Mouse (Mus musculus) hindbrain, embryonic 12.5 days (tissue): ENCODE results near the gene Spen. TPM values are rescaled to one million over a fixed set of nuclear protein-coding genes. Genes with fewer than 3 reads are reported as not detected.

Source experiments
- ATAC-seq: fragments of 200-750 bp; cut with Nextera tagmentation; 2 replicates; pipeline ENCODE4 v1.8.0; 2017; ENCODE audit warnings: moderate TSS enrichment; ENCODE audit not compliant: low FRiP score
- H3K27ac ChIP-seq: fragments of 300-500 bp; sonication (generic); 2 replicates; pipeline ENCODE4 v1.5.1; 2016; ENCODE audit warnings: mild to moderate bottlenecking
- H3K27me3 ChIP-seq: fragments of 300-500 bp; sonication (generic); 2 replicates; pipeline ENCODE4 v1.6.1; 2016; ENCODE audit warnings: mild to moderate bottlenecking
- H3K36me3 ChIP-seq: fragments of 300-500 bp; sonication (generic); 2 replicates; pipeline ENCODE4 v1.6.1; 2016; ENCODE audit warnings: mild to moderate bottlenecking
- H3K4me1 ChIP-seq: fragments of 300-500 bp; sonication (generic); 2 replicates; pipeline ENCODE4 v1.6.1; 2016
- H3K4me2 ChIP-seq: fragments of 300-500 bp; sonication (generic); replicated peaks from 2 replicates; pipeline ENCODE4 v1.6.1; 2016; ENCODE audit warnings: mild to moderate bottlenecking
- H3K4me3 ChIP-seq: fragments of 300-500 bp; sonication (generic); 2 replicates; pipeline ENCODE4 v1.5.1; 2016; ENCODE audit warnings: mild to moderate bottlenecking
- H3K9ac ChIP-seq: fragments of 300-500 bp; sonication (generic); 2 replicates; pipeline ENCODE4 v1.6.1; 2016; ENCODE audit warnings: mild to moderate bottlenecking, moderate library complexity
- H3K9me3 ChIP-seq: fragments of 300-500 bp; sonication (generic); replicated peaks from 2 replicates; pipeline ENCODE4 v1.6.1; 2016; ENCODE audit warnings: mild to moderate bottlenecking
- WGBS: fragments of 180-500 bp; shearing (Covaris S2); methylation state at CpG from one replicate; pipeline ENCODE4 v1.1.7; 2016; 5-methylcytosine and 5-hydroxymethylcytosine counted together
- polyA plus RNA-seq: library from polyadenylated mRNA; unstranded; fragments of >200 nt; fragmentation: Nextera tagmentation; extraction: Ambion mirVana; gene quantifications from 2 replicates; pipeline ENCODE4 v1.2.1, GENCODE M21; 2016

Gene Spen
- polyA plus RNA-seq, 1 experiment from 2014 or later = 21.7 TPM

- Histone ChIP-seq H3K4me2 (no peak within 1 kb of the TSS), H3K27me3 (peaks cover 37% of the 10 kb centered on the region), H3K36me3 (no peaks in the 10 kb centered on the region), H3K27ac (no peak within 1 kb of the TSS), H3K9ac (no peak within 1 kb of the TSS; the same call in 1 of the 2 replicates), H3K4me1 (no peaks in the 10 kb centered on the region), H3K9me3 (no peaks in the 10 kb centered on the region), H3K4me3 (no peak within 1 kb of the TSS)
- no peak for ATAC-seq
- 58% methylated on average over 9 of the region's 9 CpGs for WGBS
Measured at GRCm38 (mm10) chr4:141420192-141420829, 118.1 kb downstream of the Spen start, which contains the start of gene Hspb7. Hspb7 (plus strand) TSS chr4:141420779.

- ATAC-seq = no peak
- 60% methylated on average over 27 of the region's 27 CpGs for WGBS
- no peak overlapping the region for H3K27ac ChIP-seq
Measured at GRCm38 (mm10) chr4:141419398-141420191, 118.8 kb downstream of the Spen start.

More at GRCm38 (mm10) chr4:141419398-141420191, 118.8 kb downstream of the Spen start:
- no peak overlapping the region for H3K4me2 ChIP-seq
- H3K4me1 ChIP-seq = no peaks in the 10 kb centered on the region
- no peak overlapping the region for H3K4me3 ChIP-seq
- no peaks in the 10 kb centered on the region for H3K36me3 ChIP-seq
- H3K27me3 ChIP-seq = peaks cover 30% of the 10 kb centered on the region
- H3K9me3 ChIP-seq = no peaks in the 10 kb centered on the region
- H3K9ac ChIP-seq = no peak overlapping the region

Other genes starting within 250 kb of the Spen start
- gene Epha2, start 237.4 kb downstream of the Spen start, polyA plus RNA-seq = 2.7 and 3.2 TPM in 2 replicates
- 2.3 and 2.5 TPM in 2 replicates for gene Fam131c, start 170.4 kb downstream of the Spen start, polyA plus RNA-seq
- 0.66 and 1.3 TPM in 2 replicates for gene Clcnka, start 139.9 kb downstream of the Spen start, polyA plus RNA-seq
- gene Clcnkb, start 122.6 kb downstream of the Spen start, polyA plus RNA-seq = not detected in 2 replicates
- gene Hspb7, start 117.8 kb downstream of the Spen start, polyA plus RNA-seq = 0.10 TPM in 1 of 2 replicates, not detected in the other
- gene Srarp, start 102.5 kb downstream of the Spen start, polyA plus RNA-seq = not detected in 2 replicates
- gene Zbtb17, start 93.9 kb downstream of the Spen start, polyA plus RNA-seq = 50.7 and 56.6 TPM in 2 replicates
- 49.1 and 57.9 TPM in 2 replicates for gene Fblim1, start 67.5 kb upstream of the Spen start, polyA plus RNA-seq
- 0.29 and 0.50 TPM in 2 replicates for gene Tmem82, start 80.0 kb upstream of the Spen start, polyA plus RNA-seq
- not detected in 2 replicates for gene Slc25a34, start 85.2 kb upstream of the Spen start, polyA plus RNA-seq
- gene Plekhm2, start 126.3 kb upstream of the Spen start, polyA plus RNA-seq = 6.3 and 7.6 TPM in 2 replicates
- 0.43 TPM in 1 of 2 replicates, not detected in the other for gene Rsc1a1, start 147.0 kb upstream of the Spen start, polyA plus RNA-seq
- 28.1 and 28.7 TPM in 2 replicates for gene Ddi2, start 184.8 kb upstream of the Spen start, polyA plus RNA-seq
- not detected in 2 replicates for gene Agmat, start 208.1 kb upstream of the Spen start, polyA plus RNA-seq